Mouse (Mus musculus) left cerebral cortex, postnatal 36 days (tissue): ENCODE results near the gene Gzmd. TPM values are rescaled to one million over a fixed set of nuclear protein-coding genes. Genes with fewer than 3 reads are reported as not detected.

Experiments used
- DNase-seq, 2 experiments: peaks; one replicate each; pipeline ENCODE4 v3.0.0; 2021 to 2022; ENCODE audit warnings: low spot score in 2 of 2, mixed read lengths in 1 of 2
- intact Hi-C: fragments of 180-260 bp; cut with DNase I; formaldehyde crosslinking; loops from one replicate; pipeline ENCODE4 v1.15.1; 2025
- microRNA-seq: library from miRNA; unstranded; fragments of <30 nt; microRNA quantifications from one replicate; pipeline ENCODE4 v1.2.0, GENCODE M21; 2022
- total RNA-seq, 2 experiments: library from RNA; stranded (reverse); gene quantifications; 2 replicates each; pipeline ENCODE4 v1.2.3; 2021

Gene Gzmd
- total RNA-seq, 2 experiments from 2014 or later = not detected

DNA sequence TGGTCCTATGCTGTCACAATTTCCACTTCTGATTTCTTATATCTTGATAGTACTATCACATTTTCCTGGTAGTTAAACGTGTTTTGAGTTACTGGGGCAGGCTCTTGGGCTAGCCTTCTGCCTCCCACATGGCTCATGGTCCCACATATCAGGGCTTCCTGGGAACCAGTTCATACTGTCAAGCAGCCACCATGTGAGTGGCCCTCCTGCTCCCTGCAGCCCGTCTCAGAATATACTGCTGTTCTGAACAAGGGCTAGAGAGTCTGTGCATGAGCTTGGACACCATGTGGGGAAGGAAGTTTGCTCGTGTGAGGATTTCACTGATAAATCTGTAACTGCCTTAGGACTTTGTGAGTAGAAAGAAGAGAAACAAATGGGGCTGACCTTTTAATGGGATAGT, 45.7 kb downstream of the Gzmd start:
- DNase-seq = no peak
- intact Hi-C loops = no loop called here

DNA sequence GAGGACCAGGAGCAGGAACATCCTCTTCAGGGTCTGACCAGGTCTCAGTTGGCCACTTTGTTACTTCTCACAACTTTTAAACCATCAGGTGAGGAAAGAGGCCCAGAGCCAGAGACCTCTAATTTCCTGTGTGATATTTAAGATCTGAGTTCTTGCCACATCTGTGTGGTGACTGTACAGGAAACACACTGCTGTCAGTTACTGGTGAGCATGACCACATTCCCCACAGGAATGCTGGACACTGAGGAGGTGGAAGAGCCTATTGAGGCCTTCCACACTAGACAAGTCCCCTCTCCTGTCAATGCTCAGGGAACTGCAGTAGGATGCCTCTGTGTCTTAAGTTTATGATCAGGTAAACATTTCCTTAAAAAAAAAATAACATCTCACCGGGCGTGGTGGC, 47.2 kb downstream of the Gzmd start, which contains the start of gene Mcpt8:
TSS of gene Mcpt8 (minus strand) at position 107 of the 400 bp plus-strand sequence.
- intact Hi-C loops = no loop called here
- DNase-seq = no peak

DNA sequence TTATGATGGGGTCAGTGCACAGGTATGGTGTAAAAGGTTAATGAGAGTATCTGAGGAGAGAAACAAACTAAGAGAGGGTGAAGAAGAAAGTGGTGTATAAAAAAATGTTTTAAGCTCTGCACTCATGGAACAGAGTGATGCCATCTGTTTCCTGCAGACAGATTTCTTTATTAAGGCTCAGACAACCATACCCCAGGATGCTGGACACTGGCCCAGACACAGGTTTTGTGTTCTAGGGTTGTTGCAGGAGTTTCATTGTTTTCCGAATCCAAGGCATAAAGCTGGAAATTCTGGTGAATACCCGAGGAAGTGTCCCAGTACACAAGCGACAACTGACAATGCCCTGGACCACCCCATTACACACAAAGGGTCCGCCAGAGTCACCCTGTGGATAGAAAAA, 50.4 kb downstream of the Gzmd start:
- intact Hi-C loops = no loop called here
- no peak for DNase-seq

Small RNA genes within 50 kb of the gene (microRNA-seq; reads per million reads assigned to microRNA genes)
- gene Mir6949 = not detected

Other genes with a start within 250 kb of the Gzmd start
- under 1 TPM; 0.29 to 0.49 TPM for gene Cbln3, start 248.2 kb downstream of the Gzmd start, total RNA-seq
- 10 to 100 TPM; 11.4 to 12.7 TPM for gene Khnyn, start 247.7 kb downstream of the Gzmd start, total RNA-seq
- 100 to 1,000 TPM in 1 of 2 experiments, 10 to 100 TPM in 1; 89.7 to 104 TPM for gene Sdr39u1, start 232.3 kb downstream of the Gzmd start, total RNA-seq
- gene Cma1, start 187.9 kb downstream of the Gzmd start, total RNA-seq = not detected
- gene Cma2, start 181.6 kb downstream of the Gzmd start, total RNA-seq = not detected
- not detected for gene Mcpt1, start 114.6 kb downstream of the Gzmd start, total RNA-seq
- gene Mcpt9, start 102.1 kb downstream of the Gzmd start, total RNA-seq = not detected
- not detected for gene Mcpt2, start 90.6 kb downstream of the Gzmd start, total RNA-seq
- not detected for gene Mcpt4, start 70.3 kb downstream of the Gzmd start, total RNA-seq
- not detected for gene Mcpt8, start 47.3 kb downstream of the Gzmd start, total RNA-seq
- not detected for gene Ctsg, start 30.0 kb downstream of the Gzmd start, total RNA-seq
- not detected for gene Gzme, start 12.0 kb downstream of the Gzmd start, total RNA-seq
- not detected for gene Gzmg, start 27.0 kb upstream of the Gzmd start, total RNA-seq
- gene Gzmn, start 42.0 kb upstream of the Gzmd start, total RNA-seq = not detected
- not detected for gene Gzmf, start 78.8 kb upstream of the Gzmd start, total RNA-seq
- gene Gzmc, start 102.0 kb upstream of the Gzmd start, total RNA-seq = not detected
- gene Gzmb, start 129.7 kb upstream of the Gzmd start, total RNA-seq = not detected
- under 1 TPM in 1 of 2 experiments, not detected in 1; 0.07 TPM for gene Atp12a, start 232.5 kb upstream of the Gzmd start, total RNA-seq